Mouse (Mus musculus): ENCODE measurements around the gene Bhmt.

GRCm38 (mm10) chr13:93614361-93614948 lies 23.3 kb downstream of the Bhmt start:
- TF ChIP-seq FLI1 (IDR thresholded peaks at IDR 0.05; ENCODE audit: low read length) (no peak), GATA1 (IDR thresholded peaks at IDR 0.05; ENCODE audit: borderline replicate concordance, low read length) (no peak)
